Mouse (Mus musculus): ENCODE data around the gene Vkorc1. TPM values are rescaled to one million over a fixed set of nuclear protein-coding genes. Genes with fewer than 3 reads are reported as not detected.
"Not testable (repeated sequence)": the region's sequence is repeated elsewhere in the genome, so short reads cannot be mapped to it uniquely, and the experiment has no call there.

The Vkorc1 gene
- polyA plus RNA-seq (2017; shearing (Covaris generic)): 10 to 100 TPM; 43.3 to 58.0 TPM

DNA sequence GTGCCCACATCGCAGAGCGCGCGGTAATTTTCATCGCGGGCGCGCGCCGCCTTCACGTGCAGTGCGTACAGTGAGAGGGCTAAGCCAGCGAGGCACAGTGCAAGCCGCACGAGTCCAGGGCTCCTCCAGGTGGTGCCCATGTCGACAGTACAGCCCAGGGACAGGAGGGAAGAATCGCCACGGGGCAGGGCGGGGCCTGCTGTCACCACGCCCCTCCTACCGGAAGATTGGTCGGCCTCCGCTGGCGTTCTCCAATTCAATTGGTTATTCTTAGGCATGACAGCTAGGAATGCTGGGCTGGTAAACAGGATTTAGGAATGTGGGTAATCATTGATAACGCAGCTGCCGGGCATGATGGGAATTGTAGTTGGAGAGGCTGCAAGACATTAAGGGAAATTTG, at the start of gene Vkorc1, which contains the start of gene Gm21974:
Vkorc1 (minus strand) TSS at position 176 of the 400 bp plus-strand sequence.
Gm21974 (minus strand) TSS at position 13 of the 400 bp plus-strand sequence.
- peak; percentile 95 for ATAC-seq

- no peak for ATAC-seq
Measured at GRCm38 (mm10) chr7:127944614-127945013, 49.2 kb upstream of the Vkorc1 start.

- not testable (repeated sequence) for ATAC-seq
Measured at GRCm38 (mm10) chr7:127942097-127942496, 46.7 kb upstream of the Vkorc1 start.

DNA sequence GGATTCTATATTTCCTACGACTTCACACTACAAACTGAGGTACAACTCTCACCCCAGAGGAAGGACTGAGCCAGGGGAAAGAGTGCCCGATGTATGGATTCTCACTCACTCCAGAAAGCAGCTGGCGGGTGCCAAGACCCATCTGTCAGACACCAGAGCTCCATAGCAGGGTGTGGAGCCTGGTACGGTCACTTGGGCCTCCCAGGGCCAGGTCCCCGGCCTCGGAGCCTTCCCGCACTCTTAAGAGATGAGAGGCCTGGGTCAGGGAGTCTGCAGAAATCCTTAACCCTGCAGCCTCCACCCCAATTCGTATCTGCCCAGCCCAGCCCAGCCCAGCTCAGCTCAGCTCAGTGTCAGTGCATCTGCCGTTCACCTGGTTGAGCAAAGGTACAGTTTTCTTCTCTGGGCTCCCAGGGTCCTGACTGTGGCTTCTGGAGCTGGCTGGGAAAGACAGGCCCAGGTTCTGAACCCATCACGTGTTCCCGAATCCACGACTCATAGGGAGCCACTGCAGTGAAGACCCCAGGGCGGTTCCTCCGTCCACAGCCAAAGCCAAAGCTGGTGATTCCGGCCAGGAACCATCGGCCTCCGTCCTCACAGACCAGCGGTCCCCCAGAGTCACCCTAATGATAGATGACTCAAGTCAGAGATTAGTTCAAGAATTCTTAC, 40.9 kb upstream of the Vkorc1 start:
- ATAC-seq: no peak

DNA sequence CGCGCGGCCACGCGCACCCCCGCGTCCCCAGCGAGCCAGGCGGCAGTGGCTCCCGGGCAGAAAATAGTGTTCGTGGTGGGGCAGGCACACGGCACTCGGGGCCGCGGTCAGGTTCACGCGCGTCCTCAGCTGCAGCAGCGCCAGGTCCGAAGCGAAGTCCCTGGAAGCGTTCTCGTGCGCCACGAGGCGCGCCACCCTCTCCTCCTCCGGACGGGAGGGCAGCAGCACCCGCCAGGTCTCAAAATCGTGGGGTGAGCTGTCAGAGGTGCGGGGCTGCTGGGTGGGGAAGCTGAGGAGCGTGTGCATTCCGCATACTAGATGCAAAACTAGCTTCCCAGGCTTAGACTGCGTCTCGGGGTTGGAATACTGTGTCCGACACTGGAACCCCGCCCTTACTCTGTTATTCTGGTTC, 40.3 kb upstream of the Vkorc1 start:
- ATAC-seq: peak; percentile 41

GRCm38 (mm10) chr7:127935028-127935722, 39.8 kb upstream of the Vkorc1 start:
- ATAC-seq: peak; percentile 99

DNA sequence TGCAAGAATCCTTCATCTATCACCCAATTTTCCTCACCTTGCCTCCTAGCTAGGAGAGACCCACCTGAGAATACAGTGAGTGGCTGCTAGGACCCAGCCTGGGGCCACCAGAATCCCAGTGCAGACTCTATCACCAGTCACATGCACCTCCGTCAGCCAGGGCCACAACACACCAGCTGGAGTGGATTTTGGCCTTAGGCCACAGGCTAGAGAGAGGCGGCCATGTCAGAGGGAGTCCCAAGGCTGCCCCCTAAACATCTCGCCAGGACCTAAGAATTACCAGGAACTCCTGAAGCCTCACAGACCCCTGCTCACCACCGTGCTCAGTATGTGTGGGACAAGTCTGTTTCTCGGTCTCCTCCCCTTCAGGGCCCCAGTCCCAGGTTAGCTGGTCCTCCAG, 38.7 kb upstream of the Vkorc1 start:
- no peak for ATAC-seq

- ATAC-seq: no peak
Measured at GRCm38 (mm10) chr7:127932273-127933031, 37.0 kb upstream of the Vkorc1 start.

- no peak for ATAC-seq
Measured at GRCm38 (mm10) chr7:127931351-127932135, 36.1 kb upstream of the Vkorc1 start.

DNA sequence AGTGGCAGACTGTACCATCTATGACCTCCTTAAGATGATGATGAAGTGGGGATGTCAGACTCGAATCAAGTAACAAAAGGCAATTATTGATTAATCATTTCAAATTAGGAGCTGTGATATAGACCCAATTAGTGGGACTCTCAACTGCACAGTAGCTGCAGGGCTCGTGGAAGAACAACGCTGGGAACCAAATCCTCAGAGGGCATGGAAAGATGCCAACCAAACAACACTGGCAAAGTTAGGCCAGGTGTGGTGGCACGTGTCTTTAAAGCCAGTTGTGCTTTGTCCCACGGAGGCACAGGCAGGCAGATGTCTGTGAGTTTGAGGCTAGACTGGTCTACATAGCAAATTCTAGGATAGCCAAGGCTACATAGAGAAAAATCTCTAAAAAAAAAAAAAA, 35.2 kb upstream of the Vkorc1 start:
- ATAC-seq: no peak

DNA sequence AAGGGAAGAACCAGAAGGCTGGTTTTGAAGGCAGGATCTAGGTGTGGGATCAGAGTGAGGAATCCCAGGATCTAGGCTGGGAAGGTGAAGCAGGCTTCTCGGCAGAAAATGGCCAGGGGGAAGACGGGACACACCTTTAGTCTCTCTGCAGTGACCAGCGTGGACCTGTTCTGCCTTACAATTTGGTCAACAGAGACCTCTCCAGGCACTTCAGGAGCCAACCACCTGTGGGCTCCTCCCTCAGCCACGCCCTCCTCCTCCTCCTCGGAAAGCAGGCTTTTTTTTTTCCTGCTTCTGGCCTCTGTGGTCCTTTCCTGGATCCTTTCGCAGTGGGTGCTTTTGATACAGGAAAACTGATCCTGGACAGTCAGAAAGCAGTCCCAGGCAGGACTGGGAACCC, 34.5 kb upstream of the Vkorc1 start, which contains the start of gene Prss8:
Prss8 (minus strand) TSS at position 182 of the 400 bp plus-strand sequence.
- no peak for ATAC-seq

GRCm38 (mm10) chr7:127928596-127928995, 33.2 kb upstream of the Vkorc1 start:
- ATAC-seq: no peak

DNA sequence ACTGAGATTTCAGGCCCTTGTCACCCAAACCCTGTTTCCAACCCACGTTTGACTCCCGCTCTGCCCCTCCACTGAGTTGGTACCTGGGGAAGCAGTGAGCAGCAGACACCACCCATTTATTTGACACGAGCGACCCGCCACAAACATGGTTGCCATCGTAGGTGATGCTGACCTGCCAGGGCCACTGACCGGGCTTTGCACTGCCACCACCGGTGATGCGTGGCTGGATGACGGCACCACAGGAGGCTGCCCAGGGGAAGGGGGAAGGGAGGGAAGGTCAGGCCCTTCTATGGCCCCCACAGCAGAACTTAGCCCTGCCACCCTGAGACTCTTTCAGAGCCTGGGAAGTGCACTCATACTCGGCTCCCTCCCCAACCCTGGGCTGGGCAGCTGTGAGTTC, 32.3 kb upstream of the Vkorc1 start:
- no peak for ATAC-seq

- ATAC-seq: no peak
Measured at GRCm38 (mm10) chr7:127926846-127927245, 31.4 kb upstream of the Vkorc1 start.

- ATAC-seq: no peak
Measured at GRCm38 (mm10) chr7:127926066-127926465, 30.6 kb upstream of the Vkorc1 start.

DNA sequence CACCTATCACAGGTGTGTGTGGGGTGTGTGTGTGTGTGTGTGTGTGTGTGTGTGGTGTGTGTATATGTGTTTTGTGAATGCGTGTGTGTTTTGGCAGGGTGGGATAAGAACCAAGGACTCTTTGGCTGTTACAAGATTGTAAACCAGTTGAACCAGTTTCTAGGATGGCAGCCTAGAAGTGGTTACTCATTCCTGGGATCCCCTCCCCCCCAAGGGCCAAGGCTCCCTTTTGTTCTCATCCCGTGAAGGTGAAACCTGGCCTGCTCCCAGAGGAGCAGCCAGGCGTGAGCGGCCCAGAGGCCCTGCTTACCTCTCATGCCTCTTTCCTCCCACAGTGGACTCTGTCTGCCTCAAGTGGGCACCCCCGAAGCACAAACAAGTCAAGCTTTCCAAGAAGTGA, 29.8 kb upstream of the Vkorc1 start:
- ATAC-seq: no peak

GRCm38 (mm10) chr7:127923714-127924113, 28.3 kb upstream of the Vkorc1 start:
- ATAC-seq: no peak

- ATAC-seq: peak; percentile 89
Measured at GRCm38 (mm10) chr7:127922451-127923275, 27.2 kb upstream of the Vkorc1 start.

DNA sequence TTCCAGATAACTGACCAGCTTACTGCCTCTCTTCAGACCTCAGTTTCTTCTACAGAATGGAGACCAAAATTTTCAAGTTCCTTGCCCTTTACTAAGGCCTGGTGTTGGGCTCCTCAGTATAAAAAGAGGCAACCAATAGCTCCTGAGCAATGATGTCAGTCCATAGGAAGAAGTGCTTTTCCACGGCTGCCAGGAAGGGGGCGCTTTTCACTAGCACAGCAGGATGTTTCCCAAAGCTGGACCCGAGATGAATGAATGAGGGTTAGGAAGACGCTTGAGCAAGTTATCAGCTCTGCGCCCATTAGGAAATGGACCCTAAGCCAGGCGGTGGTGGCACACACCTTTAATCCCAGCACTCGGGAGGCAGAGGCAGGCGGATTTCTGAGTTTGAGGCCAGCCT, 26.1 kb upstream of the Vkorc1 start:
- no peak for ATAC-seq

DNA sequence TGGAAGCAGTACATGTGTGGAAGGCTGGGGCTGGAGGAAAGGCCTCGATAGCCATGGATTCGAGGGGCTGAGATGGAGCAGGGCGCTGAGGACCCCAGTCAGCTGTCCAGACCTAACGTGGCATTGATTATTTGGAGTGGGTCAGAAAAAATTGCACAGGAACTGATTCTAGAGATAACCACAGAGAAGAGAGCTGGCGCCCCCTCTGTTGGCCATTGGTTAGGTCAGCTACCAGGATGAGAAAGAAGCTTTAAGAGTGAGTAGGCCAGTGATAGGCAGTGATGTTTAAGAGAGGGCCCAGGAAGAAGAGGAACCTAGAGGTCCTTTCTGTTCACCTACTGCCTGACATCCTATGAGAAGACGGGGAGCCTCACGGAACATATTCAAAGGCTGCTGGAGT, 23.9 kb upstream of the Vkorc1 start:
- ATAC-seq: no peak

DNA sequence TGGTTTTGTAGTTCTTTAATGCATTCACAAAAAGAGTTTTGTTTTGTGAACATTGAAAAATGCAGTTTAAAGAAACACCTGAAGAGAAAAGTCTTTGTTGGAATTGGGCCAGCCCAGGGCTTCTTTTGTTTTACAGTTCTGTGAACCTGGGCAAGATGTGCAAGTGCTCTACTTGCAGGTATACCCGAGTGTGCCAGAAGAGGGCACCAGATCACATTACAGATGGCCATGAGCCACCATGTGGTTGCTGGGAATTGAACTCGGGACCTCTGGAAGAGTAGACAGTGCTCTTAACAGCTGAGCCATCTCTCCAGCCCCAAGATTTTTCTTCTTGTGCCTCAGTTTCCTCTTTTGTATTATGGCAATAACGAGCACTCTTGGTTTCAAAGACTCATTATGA, 22.8 kb upstream of the Vkorc1 start:
- ATAC-seq: no peak

DNA sequence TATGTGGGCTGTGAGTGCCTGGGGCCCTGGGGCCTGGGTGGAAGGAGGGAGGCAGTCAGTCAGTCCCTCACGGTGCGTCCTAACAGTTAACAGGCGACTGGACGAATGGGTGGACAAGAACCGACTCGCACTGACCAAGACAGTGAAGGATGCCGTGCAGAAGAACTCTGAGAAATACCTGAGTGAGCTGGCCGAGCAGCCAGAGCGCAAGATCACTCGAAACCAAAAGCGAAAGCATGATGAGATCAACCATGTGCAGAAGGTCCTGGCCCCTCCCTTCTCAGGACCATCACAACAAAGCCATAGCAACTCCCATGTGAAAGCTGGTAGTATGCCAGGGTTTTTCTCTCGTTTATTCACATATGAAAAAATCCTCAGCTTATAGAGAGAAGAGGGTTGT, 19.9 kb upstream of the Vkorc1 start:
- ATAC-seq: no peak
